Mouse (Mus musculus) olfactory bulb, adult 2 months (tissue): Measurements from ENCODE around the gene Pif1. TPM values are rescaled to one million over a fixed set of nuclear protein-coding genes. Genes with fewer than 3 reads are reported as not detected.

Source experiments
- H3K27ac ChIP-seq: fragments of 200-500 bp; 2 replicates; pipeline ENCODE4 v1.5.1; 2012; ENCODE audit warnings: low read depth, low read length; ENCODE audit not compliant: insufficient read depth
- H3K4me1 ChIP-seq: fragments of 200-500 bp; 2 replicates; pipeline ENCODE4 v1.6.1; 2012; ENCODE audit warnings: low read length; ENCODE audit not compliant: control insufficient read depth, insufficient read depth
- H3K4me3 ChIP-seq: fragments of 200-500 bp; 2 replicates; pipeline ENCODE4 v1.5.1; 2012; ENCODE audit warnings: mild to moderate bottlenecking, low read depth, low read length, moderate library complexity; ENCODE audit not compliant: insufficient read depth
- CTCF ChIP-seq: fragments of 200-500 bp; IDR thresholded peaks from 2 replicates; pipeline ENCODE4 v1.5.1; 2012; ENCODE audit warnings: low read depth, mild to moderate bottlenecking, low read length, moderate library complexity; ENCODE audit not compliant: insufficient read depth
- POLR2A ChIP-seq: fragments of 200-500 bp; IDR thresholded peaks from 2 replicates; pipeline ENCODE4 v1.6.1; 2012; ENCODE audit warnings: mild to moderate bottlenecking, low read depth, low read length, moderate library complexity; ENCODE audit not compliant: insufficient read depth
- WGBS: fragments of 180-500 bp; shearing (Covaris S2); methylation state at CpG from one replicate; pipeline ENCODE4 v1.1.7; 2018; 5-methylcytosine and 5-hydroxymethylcytosine counted together
- polyA plus RNA-seq: library from polyadenylated mRNA; stranded (reverse); fragments of >200 nt; gene quantifications from 2 replicates; pipeline ENCODE4 v1.2.4, GENCODE M21; 2012; ENCODE audit warnings: low replicate concordance; ENCODE audit not compliant: missing spikeins, insufficient read depth, insufficient read length

The Pif1 gene
- polyA plus RNA-seq, 1 experiment, result not detected

GRCm38 (mm10) chr9:65640838-65641410, 54.0 kb downstream of the Pif1 start:
- no peaks in the 10 kb centered on the region for H3K4me1 ChIP-seq
- H3K27ac ChIP-seq, result no peak overlapping the region
- TF ChIP-seq POLR2A (no peak), CTCF (no peak)
- WGBS, result 24% methylated on average over 5 of the region's 5 CpGs
- no peak overlapping the region for H3K4me3 ChIP-seq

GRCm38 (mm10) chr9:65641446-65642052, 54.6 kb downstream of the Pif1 start:
- 41% methylated on average over 12 of the region's 12 CpGs for WGBS
- Histone ChIP-seq H3K4me1 (no peaks in the 10 kb centered on the region), H3K4me3 (no peak overlapping the region), H3K27ac (no peak overlapping the region)
- TF ChIP-seq POLR2A (no peak), CTCF (no peak)

GRCm38 (mm10) chr9:65642546-65642945, 55.6 kb downstream of the Pif1 start:
- no peak overlapping the region for H3K4me3 ChIP-seq
- H3K4me1 ChIP-seq, result no peaks in the 10 kb centered on the region
- H3K27ac ChIP-seq, result no peak overlapping the region
- TF ChIP-seq CTCF (no peak), POLR2A (no peak)

GRCm38 (mm10) chr9:65644960-65645359, 58.0 kb downstream of the Pif1 start:
- no peak overlapping the region for H3K4me3 ChIP-seq
- 86% methylated on average over 4 of the region's 4 CpGs for WGBS
- no peak overlapping the region for H3K27ac ChIP-seq
- no peaks in the 10 kb centered on the region; the same call in 1 of the 2 replicates for H3K4me1 ChIP-seq
- TF ChIP-seq CTCF, result no peak
- TF ChIP-seq POLR2A, result no peak

Other genes with a start within 250 kb of the Pif1 start
- not detected in 2 replicates for gene Pdcd7, start 241.1 kb upstream of the Pif1 start, polyA plus RNA-seq
- not detected in 2 replicates for gene Ubap1l, start 226.1 kb upstream of the Pif1 start, polyA plus RNA-seq
- gene Kbtbd13, start 195.5 kb upstream of the Pif1 start, polyA plus RNA-seq, result not detected in 2 replicates
- not detected in 2 replicates for gene Rasl12, start 188.7 kb upstream of the Pif1 start, polyA plus RNA-seq
- not detected in 2 replicates for gene Slc51b, start 164.2 kb upstream of the Pif1 start, polyA plus RNA-seq
- gene Mtfmt, start 151.4 kb upstream of the Pif1 start, polyA plus RNA-seq, result not detected in 2 replicates
- gene Spg21, start 126.2 kb upstream of the Pif1 start, polyA plus RNA-seq, result not detected in 2 replicates
- not detected in 2 replicates for gene Ankdd1a, start 67.0 kb upstream of the Pif1 start, polyA plus RNA-seq
- not detected in 2 replicates for gene Plekho2, start 7.1 kb upstream of the Pif1 start, polyA plus RNA-seq
- gene Rbpms2, start 42.5 kb downstream of the Pif1 start, polyA plus RNA-seq, result not detected in 2 replicates
- not detected in 2 replicates for gene Oaz2, start 80.8 kb downstream of the Pif1 start, polyA plus RNA-seq
- gene Zfp609, start 240.4 kb downstream of the Pif1 start, polyA plus RNA-seq, result not detected in 2 replicates